In the genomic region with DNA sequence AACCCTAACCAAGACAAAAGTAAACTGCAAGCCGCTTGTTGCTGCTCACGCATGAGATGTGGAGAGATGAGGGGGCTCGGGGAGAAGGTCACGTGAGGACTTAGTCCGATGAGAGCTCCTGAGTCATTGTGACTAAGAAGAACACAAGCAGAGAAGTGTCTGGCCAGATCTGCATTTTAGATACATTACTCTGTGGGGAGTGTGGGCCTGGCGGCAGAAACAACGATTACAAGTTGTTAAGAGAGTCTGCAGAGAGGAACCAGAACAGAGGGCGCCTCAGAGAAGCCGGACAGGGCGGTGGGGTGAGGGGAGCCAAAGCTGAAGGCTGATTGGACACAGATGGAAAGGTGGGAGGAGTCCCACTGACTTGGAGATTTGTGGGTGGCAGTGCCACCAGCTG, we compare ENCODE assay signal across 8 mouse cellular contexts. TPM values are rescaled to one million over a fixed set of nuclear protein-coding genes. Genes with fewer than 3 reads are reported as not detected.
DNase-seq lines count a peak whose midpoint lies in the region; ATAC-seq and TF ChIP-seq lines count a peak whose summit lies in the region.

No protein-coding gene starts in this region.

- H3K27me3 ChIP-seq in kidney, postnatal 0 days (ENCODE audit: insufficient read depth, low read length), result no peaks in the 10 kb centered on the region
- H3K27me3 ChIP-seq in G1E (ENCODE audit: insufficient read depth, low read length) (peaks cover 12% of the 10 kb centered on the region), myocyte (ENCODE audit: control insufficient read depth, insufficient read depth, insufficient read length) (no peaks in the 10 kb centered on the region)

- no peak overlapping the region for H3K4me2 ChIP-seq in kidney, postnatal 0 days (ENCODE audit: low read length)
- H3K4me2 ChIP-seq in myocyte (ENCODE audit: low read depth), result peak overlapping the region; percentile 73

- no peak overlapping the region for H3K4me3 ChIP-seq in kidney, postnatal 0 days (replicated peaks; ENCODE audit: low read depth, low read length)
- no peak overlapping the region for H3K4me3 ChIP-seq in G1E (ENCODE audit: low read depth, low read length)
- H3K4me3 ChIP-seq in myocyte, result no peak overlapping the region

- no peak overlapping the region for H3K27ac ChIP-seq in kidney, postnatal 0 days

- H3K9ac ChIP-seq in kidney, postnatal 0 days (ENCODE audit: low read depth, low read length), result no peak overlapping the region

- TF ChIP-seq POLR2A in myocyte (IDR thresholded peaks at IDR 0.05; ENCODE audit: insufficient read length, low read depth), result no peak

- H3K4me1 ChIP-seq in kidney, postnatal 0 days (replicated peaks; ENCODE audit: insufficient read depth, low read length), result 0 out of 2 replicates have a peak, but pooled peaks cover 4% of the 10 kb centered on the region
- H3K4me1 ChIP-seq in G1E (ENCODE audit: insufficient read depth, low read depth, low read length), result peaks cover 6% of the 10 kb centered on the region

- no peaks in the 10 kb centered on the region for H3K79me2 ChIP-seq in myocyte (ENCODE audit: control insufficient read depth, insufficient read depth)

- ATAC-seq in kidney, postnatal 0 days (replicated peaks; ENCODE audit: low FRiP score, low read depth), result no peak
- peak; percentile 34; the same call in 1 of the 2 replicates for ATAC-seq in G1E (ENCODE audit: extremely low read depth, insufficient number of reproducible peaks, low FRiP score, poor library complexity, severe bottlenecking)

- H3K36me3 ChIP-seq in kidney, postnatal 0 days (ENCODE audit: insufficient read depth, low read length), result no peaks in the 10 kb centered on the region
- H3K36me3 ChIP-seq in G1E (replicated peaks) (no peaks in the 10 kb centered on the region), myocyte (ENCODE audit: control insufficient read depth, insufficient read depth) (no peaks in the 10 kb centered on the region)

- intact Hi-C loops in gastrocnemius, postnatal 36 days (cut with DNase I), result no loop called here

- H3ac ChIP-seq in myocyte (ENCODE audit: control insufficient read depth, insufficient read length), result no peak overlapping the region

- no peaks in the 10 kb centered on the region for H3K9me3 ChIP-seq in kidney, postnatal 0 days (replicated peaks; ENCODE audit: low read length)
- H3K9me3 ChIP-seq in G1E (replicated peaks), result no peaks in the 10 kb centered on the region

- peak; percentile 24 for DNase-seq in kidney, postnatal 0 days (ENCODE audit: low spot score)
- DNase-seq in kidney, postnatal 14 days, result no peak
- DNase-seq in G1E (ENCODE audit: low spot score), result no peak
- DNase-seq in brain, adult 2 months (ENCODE audit: low read depth, low spot score), result peak; percentile 60
- DNase-seq in layer of hippocampus, adult 18-20 months (ENCODE audit: low spot score in 2 of 2), result no peak
- no peak for DNase-seq in gastrocnemius, postnatal 36 days
- no peak for DNase-seq in ovary, adult 18-20 months (ENCODE audit: low spot score)

- no peak for TF ChIP-seq CTCF in kidney, postnatal 0 days (IDR thresholded peaks at IDR 0.05; ENCODE audit: low read depth)
- TF ChIP-seq CTCF in G1E (IDR thresholded peaks at IDR 0.05; ENCODE audit: low read depth, low read length), result no peak

- WGBS in kidney, postnatal 0 days, result 40% methylated on average over 10 of the region's 10 CpGs

TF ChIP-seq in myocyte, 11 proteins besides CTCF, POLR2A, EP300 and RAD21:
- no peak for TF ChIP-seq MAX (IDR thresholded peaks at IDR 0.05; ENCODE audit: low read depth)
- peak; percentile 94 for TF ChIP-seq USF1 (IDR thresholded peaks at IDR 0.05; ENCODE audit: low read depth)
- TF ChIP-seq SRF (IDR thresholded peaks at IDR 0.05; ENCODE audit: control insufficient read depth, insufficient read length, low read depth), result no peak
- no peak for TF ChIP-seq MYOG (IDR thresholded peaks at IDR 0.05; ENCODE audit: control insufficient read depth in 1 of 3, insufficient read depth in 1 of 3, insufficient read length in 2 of 3, low read depth in 2 of 3)
TF ChIP-seq in myocyte: peak in this region for 1.

RNA-seq across cellular contexts. Expression of gene Ttc12, which starts 2.7 kb away (rescaled TPM):
- polyA plus RNA-seq in kidney, postnatal 0 days (2015; fragmentation: Nextera tagmentation; extraction: Ambion mirVana), result 2.6 and 3.7 TPM in 2 replicates
- total RNA-seq in G1E (2014; fragmentation: Nextera tagmentation) (0.98 TPM in 1 of 2 replicates, not detected in the other), G1E (2017) (0.98 and 1.6 TPM in 2 replicates)
- polyA plus RNA-seq in G1E (2012) (not detected in 2 replicates), myocyte (2012; fragmentation: generic; extraction: Trizol) (4.1 TPM)
- total RNA-seq in layer of hippocampus, adult 18-20 months (2021), result 1 to 10 TPM; 1.4 to 1.9 TPM
- under 1 TPM; 0.86 to 0.87 TPM for total RNA-seq in gastrocnemius, postnatal 36 days (2021)

RNA-seq across cellular contexts. Expression of gene Ankk1, which starts 56.5 kb away (rescaled TPM):
- not detected in 2 replicates for polyA plus RNA-seq in kidney, postnatal 0 days (2015; fragmentation: Nextera tagmentation; extraction: Ambion mirVana)
- not detected in 2 replicates for total RNA-seq in G1E (2014; fragmentation: Nextera tagmentation)
- 0.05 TPM in 1 of 2 replicates, not detected in the other for total RNA-seq in G1E (2017)
- not detected in 2 replicates for polyA plus RNA-seq in G1E (2012)
- polyA plus RNA-seq in myocyte (2012; fragmentation: generic; extraction: Trizol), result not detected
- not detected for total RNA-seq in layer of hippocampus, adult 18-20 months (2021)
- not detected for total RNA-seq in gastrocnemius, postnatal 36 days (2021)

Comparison
In these comparisons a context has a peak if more than half of its experiments do, and no peak if none do; other contexts are left out.
1. DNase-seq: peak in kidney, postnatal 0 days (single experiment) and brain, adult 2 months (single experiment); none in kidney, postnatal 14 days (single experiment), G1E (single experiment), layer of hippocampus, adult 18-20 months (0 of 2), gastrocnemius, postnatal 36 days (0 of 2) and ovary, adult 18-20 months (single experiment).